Comparison of ENCODE assay signal across 7 mouse cellular contexts in genomic region chr2:77895906-77896570, GRCm38 (mm10).
DNase-seq lines count a peak whose midpoint lies in the region.

No protein-coding gene starts in this region.

- peak; percentile 6 for DNase-seq in brain, embryonic 18.5 days (ENCODE audit: low read depth, low spot score)
- DNase-seq in cerebellum, adult 18-20 months = peak; percentile 46 to 47
- peak; percentile 40 for DNase-seq in cerebellum, adult 8-10 months
- peak; percentile 34 for DNase-seq in cerebellum, adult 9-11 months
- DNase-seq in cerebellum, postnatal 14 days = peak; percentile 55 to 57
- DNase-seq in cerebellum, postnatal 36 days = peak; percentile 28 to 33
- DNase-seq in neural tube, embryonic 10.5 days (ENCODE audit: extremely low spot score, low spot score) = peak; percentile 2

Comparison
In these comparisons a context has a peak if more than half of its experiments do, and no peak if none do; other contexts are left out.
1. Peak in every context shown above with its lines: DNase-seq.
2. DNase-seq: peak in every context shown above with its lines; median percentile 56 in cerebellum, postnatal 14 days; 46 in cerebellum, adult 18-20 months; 40 in cerebellum, adult 8-10 months; 34 in cerebellum, adult 9-11 months; 30 in cerebellum, postnatal 36 days; 6 in brain, embryonic 18.5 days; 2 in neural tube, embryonic 10.5 days.